In the genomic region with DNA sequence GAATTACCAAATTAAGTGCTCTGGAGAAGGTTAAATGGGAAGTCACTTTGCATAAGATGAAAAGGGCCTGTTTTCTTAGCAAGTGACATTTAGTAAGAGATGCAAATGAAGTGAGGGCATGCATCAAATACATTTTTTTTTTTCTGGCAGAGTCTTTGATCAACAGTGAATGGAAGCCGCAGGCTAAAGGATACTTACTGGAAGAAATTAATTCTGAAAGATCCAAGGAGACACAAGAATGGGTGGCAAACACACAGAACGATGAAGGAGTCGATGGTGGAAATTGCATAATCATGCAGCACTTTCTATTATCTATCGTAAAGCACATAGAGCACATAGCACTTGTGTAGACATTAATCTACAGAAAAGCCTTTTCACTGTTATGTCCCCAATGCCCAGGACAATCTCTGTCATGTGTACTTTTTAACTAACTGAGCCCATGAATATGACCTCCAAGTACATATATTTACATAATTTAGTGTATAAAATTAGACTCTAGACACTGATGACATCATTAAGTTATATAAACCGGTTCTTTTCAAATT, we compare ENCODE assay signal across 23 mouse cellular contexts. TPM values are rescaled to one million over a fixed set of nuclear protein-coding genes. Genes with fewer than 3 reads are reported as not detected.
A peak's percentile ranks its signal among the peaks of the same experiment; 100 is the strongest.
DNase-seq lines count a peak whose midpoint lies in the region; ATAC-seq and TF ChIP-seq lines count a peak whose summit lies in the region.
"Had no signal": no experiment of that assay in that cellular context is flagged by ENCODE, and none has a peak within 500 bp of the region (broad histone marks: within the 10 kb centered on the region; RNA-seq: fewer than 3 reads in every experiment).

No protein-coding gene starts in this region.

- no peak overlapping the region for H3K27ac ChIP-seq in forebrain, embryonic 14.5 days (ENCODE audit: low read depth, low read length)
- H3K27ac ChIP-seq in forebrain, postnatal 0 days (ENCODE audit: low read depth, low read length): no peak overlapping the region
- no peak overlapping the region for H3K27ac ChIP-seq in midbrain, embryonic 12.5 days (replicated peaks)
- H3K27ac ChIP-seq in midbrain, embryonic 16.5 days (ENCODE audit: low read length): no peak overlapping the region
- H3K27ac ChIP-seq in intestine, embryonic 15.5 days: no peak overlapping the region
- H3K27ac ChIP-seq: embryonic facial prominence, embryonic 12.5 days; heart, embryonic 13.5 days; hindbrain, embryonic 12.5 days had no signal

- peak; percentile 25 for DNase-seq in forebrain, embryonic 14.5 days (ENCODE audit: low spot score)
- DNase-seq in forebrain, postnatal 0 days: no peak
- DNase-seq in brain, adult 2 months (ENCODE audit: low read depth, low spot score): peak; percentile 2
- DNase-seq in thymus, postnatal 10 days (ENCODE audit: low spot score in 2 of 2): no peak
- DNase-seq: adrenal gland, postnatal 14 days; cerebellum, adult 9-10 months; cerebellum, postnatal 25 days; gastrocnemius, postnatal 36 days; heart, adult 11 months; heart, postnatal 36 days had no signal

- H3K9ac ChIP-seq in forebrain, embryonic 14.5 days (ENCODE audit: low read length): no peak overlapping the region
- H3K9ac ChIP-seq in forebrain, postnatal 0 days: no peak overlapping the region
- H3K9ac ChIP-seq in midbrain, embryonic 12.5 days (replicated peaks): no peak overlapping the region
- H3K9ac ChIP-seq in midbrain, embryonic 16.5 days (ENCODE audit: low read depth, low read length): no peak overlapping the region
- no peak overlapping the region for H3K9ac ChIP-seq in intestine, embryonic 15.5 days
- H3K9ac ChIP-seq: embryonic facial prominence, embryonic 12.5 days; heart, embryonic 13.5 days; hindbrain, embryonic 12.5 days had no signal

- WGBS in forebrain, embryonic 14.5 days: 54% methylated on average over 5 of the region's 5 CpGs
- WGBS in forebrain, postnatal 0 days: 39% methylated on average over 5 of the region's 5 CpGs
- 51% methylated on average over 5 of the region's 5 CpGs for WGBS in midbrain, embryonic 12.5 days
- WGBS in midbrain, embryonic 16.5 days: 32% methylated on average over 5 of the region's 5 CpGs
- WGBS in intestine, embryonic 15.5 days: 86% methylated on average over 5 of the region's 5 CpGs

- H3K4me3 ChIP-seq in forebrain, embryonic 14.5 days (ENCODE audit: low read depth, low read length): no peak overlapping the region
- H3K4me3 ChIP-seq in forebrain, postnatal 0 days (ENCODE audit: low read depth, low read length): no peak overlapping the region
- H3K4me3 ChIP-seq in midbrain, embryonic 12.5 days: no peak overlapping the region
- H3K4me3 ChIP-seq in midbrain, embryonic 16.5 days (ENCODE audit: low read depth, low read length): no peak overlapping the region
- no peak overlapping the region for H3K4me3 ChIP-seq in intestine, embryonic 15.5 days (replicated peaks)
- H3K4me3 ChIP-seq: embryonic facial prominence, embryonic 12.5 days; heart, embryonic 13.5 days; hindbrain, embryonic 12.5 days had no signal

- no peaks in the 10 kb centered on the region for H3K27me3 ChIP-seq in forebrain, embryonic 14.5 days (replicated peaks; ENCODE audit: control insufficient read depth, insufficient read depth, low read length)
- H3K27me3 ChIP-seq in forebrain, postnatal 0 days (ENCODE audit: insufficient read depth, low read length): no peaks in the 10 kb centered on the region
- H3K27me3 ChIP-seq in midbrain, embryonic 12.5 days: no peaks in the 10 kb centered on the region
- H3K27me3 ChIP-seq in midbrain, embryonic 16.5 days (ENCODE audit: control insufficient read depth, insufficient read depth, low read depth, low read length): no peaks in the 10 kb centered on the region
- H3K27me3 ChIP-seq in intestine, embryonic 15.5 days (replicated peaks): no peaks in the 10 kb centered on the region
- H3K27me3 ChIP-seq: CH12.LX; embryonic facial prominence, embryonic 12.5 days; heart, embryonic 13.5 days; hindbrain, embryonic 12.5 days; Patski had no signal

- ATAC-seq in forebrain, embryonic 14.5 days: 0 out of 2 replicates have a peak, but pooled peaks have one; percentile 37
- ATAC-seq in forebrain, postnatal 0 days: no peak
- ATAC-seq in midbrain, embryonic 12.5 days (ENCODE audit: low FRiP score, low read depth): peak; percentile 61
- ATAC-seq in midbrain, embryonic 16.5 days: peak; percentile 72
- ATAC-seq in intestine, embryonic 15.5 days: no peak
- ATAC-seq: activated CD4-positive, CD25-positive, alpha-beta regulatory T cell, adult 4 months; hindbrain, embryonic 16.5 days; Patski had no signal

- H3K9me3 ChIP-seq in forebrain, embryonic 14.5 days (replicated peaks; ENCODE audit: control insufficient read depth, low read length): no peaks in the 10 kb centered on the region
- H3K9me3 ChIP-seq in forebrain, postnatal 0 days (ENCODE audit: low read length): no peaks in the 10 kb centered on the region
- H3K9me3 ChIP-seq in midbrain, embryonic 12.5 days: no peaks in the 10 kb centered on the region
- no peaks in the 10 kb centered on the region for H3K9me3 ChIP-seq in midbrain, embryonic 16.5 days (replicated peaks; ENCODE audit: control insufficient read depth, low read length, poor library complexity, severe bottlenecking)
- H3K9me3 ChIP-seq in intestine, embryonic 15.5 days: no peaks in the 10 kb centered on the region
- H3K9me3 ChIP-seq: embryonic facial prominence, embryonic 12.5 days; heart, embryonic 13.5 days; hindbrain, embryonic 12.5 days had no signal

- H3K4me2 ChIP-seq in forebrain, embryonic 14.5 days (ENCODE audit: low read length): no peak overlapping the region
- H3K4me2 ChIP-seq in forebrain, postnatal 0 days (ENCODE audit: low read depth): no peak overlapping the region
- H3K4me2 ChIP-seq in midbrain, embryonic 12.5 days (replicated peaks): no peak overlapping the region
- no peak overlapping the region for H3K4me2 ChIP-seq in midbrain, embryonic 16.5 days (ENCODE audit: low read length)
- no peak overlapping the region for H3K4me2 ChIP-seq in intestine, embryonic 15.5 days (replicated peaks)
- H3K4me2 ChIP-seq: embryonic facial prominence, embryonic 12.5 days; heart, embryonic 13.5 days; hindbrain, embryonic 12.5 days had no signal

- H3K4me1 ChIP-seq in forebrain, embryonic 14.5 days (ENCODE audit: control insufficient read depth, insufficient read depth, low read length): no peaks in the 10 kb centered on the region
- H3K4me1 ChIP-seq in forebrain, postnatal 0 days (ENCODE audit: insufficient read depth): no peaks in the 10 kb centered on the region
- no peaks in the 10 kb centered on the region for H3K4me1 ChIP-seq in midbrain, embryonic 12.5 days
- 0 out of 2 replicates have a peak, but pooled peaks cover 4% of the 10 kb centered on the region for H3K4me1 ChIP-seq in midbrain, embryonic 16.5 days (ENCODE audit: control insufficient read depth, insufficient read depth, low read length)
- no peaks in the 10 kb centered on the region for H3K4me1 ChIP-seq in intestine, embryonic 15.5 days (replicated peaks)
- H3K4me1 ChIP-seq: embryonic facial prominence, embryonic 12.5 days; heart, embryonic 13.5 days; hindbrain, embryonic 12.5 days had no signal

- no peaks in the 10 kb centered on the region for H3K36me3 ChIP-seq in forebrain, embryonic 14.5 days (ENCODE audit: control insufficient read depth, insufficient read depth, low read length)
- no peaks in the 10 kb centered on the region for H3K36me3 ChIP-seq in forebrain, postnatal 0 days (ENCODE audit: insufficient read depth)
- no peaks in the 10 kb centered on the region for H3K36me3 ChIP-seq in midbrain, embryonic 12.5 days
- H3K36me3 ChIP-seq in midbrain, embryonic 16.5 days (ENCODE audit: control insufficient read depth, insufficient read depth, low read length): no peaks in the 10 kb centered on the region
- no peaks in the 10 kb centered on the region for H3K36me3 ChIP-seq in intestine, embryonic 15.5 days
- H3K36me3 ChIP-seq: embryonic facial prominence, embryonic 12.5 days; heart, embryonic 13.5 days; hindbrain, embryonic 12.5 days had no signal

- TF ChIP-seq CTCF in forebrain, postnatal 0 days (IDR thresholded peaks at IDR 0.05; ENCODE audit: low read depth): no peak

RNA-seq across cellular contexts. Expression of gene Galntl6, which starts 44.8 kb away (rescaled TPM):
- 4.0 and 6.1 TPM in 2 replicates for polyA plus RNA-seq in forebrain, embryonic 14.5 days (2014; fragmentation: Nextera tagmentation; extraction: Ambion mirVana)
- 27.8 and 29.0 TPM in 2 replicates for total RNA-seq in forebrain, postnatal 0 days (2014; rRNA removed)
- polyA plus RNA-seq in forebrain, postnatal 0 days (2015; fragmentation: Nextera tagmentation; extraction: Ambion mirVana): 9.4 and 15.0 TPM in 2 replicates
- 1.9 and 2.7 TPM in 2 replicates for polyA plus RNA-seq in midbrain, embryonic 12.5 days (2016; fragmentation: Nextera tagmentation; extraction: Ambion mirVana)
- 18.4 and 20.6 TPM in 2 replicates for polyA plus RNA-seq in midbrain, embryonic 16.5 days (2015; fragmentation: Nextera tagmentation; extraction: Ambion mirVana)
- 0.65 and 0.69 TPM in 2 replicates for polyA plus RNA-seq in intestine, embryonic 15.5 days (2015; fragmentation: Nextera tagmentation; extraction: Ambion mirVana)
- total RNA-seq: CH12.LX; gastrocnemius, adult 8-10 months; gastrocnemius, postnatal 36 days; heart, postnatal 36 days had no signal
- polyA plus RNA-seq: heart, postnatal 0 days; Patski had no signal

RNA-seq across cellular contexts. Expression of gene BC030500, which starts 45.7 kb away (rescaled TPM):
- 5.9 and 6.0 TPM in 2 replicates for polyA plus RNA-seq in forebrain, embryonic 14.5 days (2014; fragmentation: Nextera tagmentation; extraction: Ambion mirVana)
- 7.6 and 17.1 TPM in 2 replicates for total RNA-seq in forebrain, postnatal 0 days (2014; rRNA removed)
- polyA plus RNA-seq in forebrain, postnatal 0 days (2015; fragmentation: Nextera tagmentation; extraction: Ambion mirVana): 12.9 and 13.7 TPM in 2 replicates
- polyA plus RNA-seq in midbrain, embryonic 12.5 days (2016; fragmentation: Nextera tagmentation; extraction: Ambion mirVana): 3.2 and 3.4 TPM in 2 replicates
- 20.7 and 20.8 TPM in 2 replicates for polyA plus RNA-seq in midbrain, embryonic 16.5 days (2015; fragmentation: Nextera tagmentation; extraction: Ambion mirVana)
- 0.10 and 0.20 TPM in 2 replicates for polyA plus RNA-seq in intestine, embryonic 15.5 days (2015; fragmentation: Nextera tagmentation; extraction: Ambion mirVana)
- total RNA-seq: adrenal gland, adult 18-20 months; adrenal gland, postnatal 14 days; CH12.LX; gastrocnemius, adult 8-10 months; gastrocnemius, postnatal 36 days; heart, postnatal 36 days had no signal
- polyA plus RNA-seq: activated CD4-positive, CD25-positive, alpha-beta regulatory T cell, adult 4 months; heart, postnatal 0 days; Patski had no signal

Comparison
In these comparisons a context has a peak if more than half of its experiments do, and no peak if none do; other contexts are left out.
1. ATAC-seq: peak in forebrain, embryonic 14.5 days (single experiment), midbrain, embryonic 12.5 days (single experiment) and midbrain, embryonic 16.5 days (single experiment); none in forebrain, postnatal 0 days (single experiment) and intestine, embryonic 15.5 days (single experiment).
2. DNase-seq: peak in forebrain, embryonic 14.5 days (single experiment) and brain, adult 2 months (single experiment); none in forebrain, postnatal 0 days (single experiment) and thymus, postnatal 10 days (0 of 2).